12 mouse cellular contexts compared by ENCODE assay signal in genomic region chr10:9495143-9495651, GRCm38 (mm10).
DNase-seq lines count a peak whose midpoint lies in the region; ATAC-seq and TF ChIP-seq lines count a peak whose summit lies in the region.
"Had no signal": no experiment of that assay in that cellular context is flagged by ENCODE, and none has a peak within 500 bp of the region (broad histone marks: within the 10 kb centered on the region; RNA-seq: fewer than 3 reads in every experiment).

No protein-coding gene starts in this region.

- no peaks in the 10 kb centered on the region for H3K9me3 ChIP-seq in MEL (replicated peaks; ENCODE audit: insufficient read depth, low read length)
- H3K9me3 ChIP-seq in forebrain, embryonic 14.5 days (replicated peaks; ENCODE audit: control insufficient read depth, low read length) = no peaks in the 10 kb centered on the region
- no peaks in the 10 kb centered on the region for H3K9me3 ChIP-seq in lung, embryonic 14.5 days (ENCODE audit: low read depth, low read length)
- H3K9me3 ChIP-seq: megakaryocyte, embryonic 14.5 days had no signal

- H3K4me1 ChIP-seq in MEL (ENCODE audit: control insufficient read depth in 1 of 2, insufficient read depth in 2 of 2, low read length in 2 of 2) = no peaks in the 10 kb centered on the region
- peaks cover 15% of the 10 kb centered on the region for H3K4me1 ChIP-seq in forebrain, embryonic 14.5 days (ENCODE audit: control insufficient read depth, insufficient read depth, low read length)
- H3K4me1 ChIP-seq in lung, embryonic 14.5 days (ENCODE audit: insufficient read depth) = no peaks in the 10 kb centered on the region
- H3K4me1 ChIP-seq: megakaryocyte, embryonic 14.5 days had no signal

- 2% methylated on average over 6 of the region's 6 CpGs for WGBS in forebrain, embryonic 14.5 days
- 23% methylated on average over 6 of the region's 6 CpGs for WGBS in lung, embryonic 14.5 days

- DNase-seq in gastrocnemius, adult 2 months = peak; percentile 25
- no peak for DNase-seq in gastrocnemius, postnatal 10 days
- DNase-seq in MEL (ENCODE audit: low read depth, low spot score) = peak; percentile 46
- DNase-seq in forebrain, embryonic 14.5 days (ENCODE audit: low spot score) = peak; percentile 75
- DNase-seq in lung, embryonic 14.5 days = peak; percentile 63
- DNase-seq in spleen, postnatal 10 days (ENCODE audit: low spot score in 2 of 2) = no peak
- DNase-seq in cerebellum, postnatal 25 days = no peak
- DNase-seq: adrenal gland, adult 2 months; cerebellum, postnatal 10 days had no signal

- no peak for TF ChIP-seq RAD21 in MEL (IDR thresholded peaks at IDR 0.05; ENCODE audit: low read depth, low read length)

- H3K36me3 ChIP-seq in MEL (ENCODE audit: control insufficient read depth in 1 of 2, insufficient read depth in 2 of 2, low read length in 2 of 2) = no peaks in the 10 kb centered on the region
- H3K36me3 ChIP-seq in forebrain, embryonic 14.5 days (ENCODE audit: control insufficient read depth, insufficient read depth, low read length) = no peaks in the 10 kb centered on the region
- H3K36me3 ChIP-seq in lung, embryonic 14.5 days (ENCODE audit: insufficient read depth) = no peaks in the 10 kb centered on the region

- TF ChIP-seq CTCF in gastrocnemius, adult 2 months (IDR thresholded peaks at IDR 0.05) = no peak
- TF ChIP-seq CTCF in MEL (IDR thresholded peaks at IDR 0.05 in 2 of 3, conservative IDR thresholded peaks at IDR 0.05 in 1 of 3; ENCODE audit: control insufficient read depth in 1 of 3, insufficient read depth in 1 of 3, low read depth in 2 of 3, low read length in 3 of 3, poor library complexity in 1 of 3, severe bottlenecking in 1 of 3) = no peak
- TF ChIP-seq CTCF in lung, embryonic 14.5 days (IDR thresholded peaks at IDR 0.05; ENCODE audit: low read depth) = no peak

- H3K79me2 ChIP-seq in MEL (ENCODE audit: control insufficient read depth, insufficient read depth, low read length, poor library complexity) = no peaks in the 10 kb centered on the region

- no peak overlapping the region for H3K4me2 ChIP-seq in forebrain, embryonic 14.5 days (ENCODE audit: low read length)
- H3K4me2 ChIP-seq in lung, embryonic 14.5 days = no peak overlapping the region

- no peak overlapping the region for H3K9ac ChIP-seq in MEL (ENCODE audit: control insufficient read depth, low read depth, low read length, poor library complexity, severe bottlenecking)
- no peak overlapping the region for H3K9ac ChIP-seq in forebrain, embryonic 14.5 days (ENCODE audit: low read length)
- H3K9ac ChIP-seq in lung, embryonic 14.5 days = no peak overlapping the region

- TF ChIP-seq EP300 in MEL (IDR thresholded peaks at IDR 0.05; ENCODE audit: low read depth in 1 of 2, low read length in 2 of 2) = peak; percentile 26 to 32; a peak in 1 of 4 replicates

- no peaks in the 10 kb centered on the region for H3K27me3 ChIP-seq in MEL (ENCODE audit: control insufficient read depth in 1 of 2, insufficient read depth in 2 of 2, low read length in 2 of 2)
- no peaks in the 10 kb centered on the region for H3K27me3 ChIP-seq in forebrain, embryonic 14.5 days (replicated peaks; ENCODE audit: control insufficient read depth, insufficient read depth, low read length)
- H3K27me3 ChIP-seq in lung, embryonic 14.5 days (ENCODE audit: insufficient read depth, low read length) = no peaks in the 10 kb centered on the region
- H3K27me3 ChIP-seq: megakaryocyte, embryonic 14.5 days had no signal

- peak overlapping the region; percentile 54 for H3K27ac ChIP-seq in gastrocnemius, adult 2 months
- no peak overlapping the region for H3K27ac ChIP-seq in MEL (ENCODE audit: control insufficient read depth, low read depth, low read length)
- no peak overlapping the region for H3K27ac ChIP-seq in forebrain, embryonic 14.5 days (ENCODE audit: low read depth, low read length)
- H3K27ac ChIP-seq in lung, embryonic 14.5 days (ENCODE audit: low read depth) = peak overlapping the region; percentile 8; the same call in 1 of the 2 replicates
- H3K27ac ChIP-seq: left cerebral cortex, adult 2 months had no signal

- ATAC-seq in forebrain, embryonic 14.5 days = peak; percentile 66
- no peak; the same call in 1 of the 2 replicates for ATAC-seq in lung, embryonic 14.5 days (ENCODE audit: insufficient read depth)
- ATAC-seq in erythroblast, adult 5-6 weeks (replicated peaks; ENCODE audit: low FRiP score, poor library complexity, severe bottlenecking) = no peak

- no peak for TF ChIP-seq POLR2A in MEL (IDR thresholded peaks at IDR 0.05; ENCODE audit: control insufficient read depth in 1 of 2, insufficient read depth in 1 of 2, low read depth in 1 of 2, low read length in 2 of 2, poor library complexity in 1 of 2)

- no peak overlapping the region for H3K4me3 ChIP-seq in gastrocnemius, adult 2 months
- no peak overlapping the region for H3K4me3 ChIP-seq in MEL (ENCODE audit: control insufficient read depth in 1 of 2, insufficient read depth in 1 of 2, low read depth in 2 of 2, low read length in 2 of 2)
- H3K4me3 ChIP-seq in forebrain, embryonic 14.5 days (ENCODE audit: low read depth, low read length) = no peak overlapping the region
- no peak overlapping the region for H3K4me3 ChIP-seq in lung, embryonic 14.5 days (ENCODE audit: low read depth, low read length)
- H3K4me3 ChIP-seq: left cerebral cortex, adult 2 months; megakaryocyte, embryonic 14.5 days had no signal

- intact Hi-C loops in gastrocnemius, adult 2 months (cut with DNase I) = no loop called here

TF ChIP-seq in MEL, 35 proteins besides CTCF, POLR2A, EP300 and RAD21:
- TF ChIP-seq ETS1 (IDR thresholded peaks at IDR 0.05; ENCODE audit: low read depth, low read length) (0 out of 2 replicates have a peak, but pooled peaks have one; percentile 13), HCFC1 (IDR thresholded peaks at IDR 0.05; ENCODE audit: low read depth, low read length) (no peak), GABPA (IDR thresholded peaks at IDR 0.05; ENCODE audit: low read depth, low read length) (no peak), GATA1 (IDR thresholded peaks at IDR 0.05; ENCODE audit: low read depth, low read length) (peak; percentile 67)

Comparison
In these comparisons a context has a peak if more than half of its experiments do, and no peak if none do; other contexts are left out.
1. DNase-seq: peak in gastrocnemius, adult 2 months (single experiment), MEL (single experiment), forebrain, embryonic 14.5 days (single experiment) and lung, embryonic 14.5 days (single experiment); none in gastrocnemius, postnatal 10 days (single experiment), spleen, postnatal 10 days (0 of 2) and cerebellum, postnatal 25 days (0 of 2).
2. H3K27ac ChIP-seq: peak in gastrocnemius, adult 2 months (single experiment) and lung, embryonic 14.5 days (single experiment); none in MEL (single experiment) and forebrain, embryonic 14.5 days (single experiment).